Mouse (Mus musculus): ENCODE measurements at regions not wholly inside any gene's neighbourhood (a gene's known extent, or its start where the extent isn't known, plus 50 kb on each side); places are given as distances from the start of the nearest gene placed in this dataset.

DNA sequence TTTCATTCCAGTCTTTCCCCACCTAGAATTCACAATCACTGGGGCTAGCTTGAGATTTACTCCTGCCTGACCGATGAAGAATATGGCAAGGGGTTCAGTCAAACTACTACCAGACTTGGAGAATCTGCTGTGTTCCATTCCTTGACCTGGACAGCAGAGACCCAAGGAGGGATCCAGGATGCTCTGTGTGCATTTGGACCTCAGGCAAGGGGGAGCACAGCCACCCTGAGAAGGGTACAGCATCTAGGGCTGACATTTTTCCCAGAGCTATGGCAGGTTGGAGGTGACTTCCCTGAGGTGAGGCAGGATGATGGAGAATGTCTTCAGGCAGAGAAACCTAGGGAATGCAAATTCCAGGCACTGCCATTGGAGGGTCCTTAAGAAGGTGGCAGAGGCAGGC is 85.5 kb downstream of the Npepl1 start:
- Histone ChIP-seq H3K36me3 (ENCODE audit: control insufficient read depth, insufficient read depth) (no peaks in the 10 kb centered on the region), H3K4me3 (ENCODE audit: insufficient read depth, poor library complexity, severe bottlenecking) (no peak overlapping the region), H3ac (ENCODE audit: control insufficient read depth, insufficient read length, low read depth) (no peak overlapping the region), H3K27me3 (ENCODE audit: control insufficient read depth, insufficient read depth, insufficient read length) (peaks cover 4% of the 10 kb centered on the region), H3K79me3 (ENCODE audit: low read depth) (no peaks in the 10 kb centered on the region), H3K79me2 (ENCODE audit: control insufficient read depth, insufficient read depth) (no peaks in the 10 kb centered on the region)
- TF ChIP-seq MYOD1 (IDR thresholded peaks at IDR 0.05; ENCODE audit: control insufficient read depth, insufficient read length, low read depth) = no peak
- no peak for TF ChIP-seq CEBPB (IDR thresholded peaks at IDR 0.05; ENCODE audit: low read depth)
- no peak for TF ChIP-seq MAX (IDR thresholded peaks at IDR 0.05)
- TF ChIP-seq MYOG (IDR thresholded peaks at IDR 0.05; ENCODE audit: control insufficient read depth, extremely low read depth, insufficient read length) = no peak
- TF ChIP-seq FOSL1 (IDR thresholded peaks at IDR 0.05; ENCODE audit: insufficient read depth, low read length, poor library complexity, severe bottlenecking) = no peak
- no peak for TF ChIP-seq USF1 (IDR thresholded peaks at IDR 0.05; ENCODE audit: low read depth)
- TF ChIP-seq CTCF (IDR thresholded peaks at IDR 0.05; ENCODE audit: control insufficient read depth, insufficient read depth, insufficient read length) = no peak

DNA sequence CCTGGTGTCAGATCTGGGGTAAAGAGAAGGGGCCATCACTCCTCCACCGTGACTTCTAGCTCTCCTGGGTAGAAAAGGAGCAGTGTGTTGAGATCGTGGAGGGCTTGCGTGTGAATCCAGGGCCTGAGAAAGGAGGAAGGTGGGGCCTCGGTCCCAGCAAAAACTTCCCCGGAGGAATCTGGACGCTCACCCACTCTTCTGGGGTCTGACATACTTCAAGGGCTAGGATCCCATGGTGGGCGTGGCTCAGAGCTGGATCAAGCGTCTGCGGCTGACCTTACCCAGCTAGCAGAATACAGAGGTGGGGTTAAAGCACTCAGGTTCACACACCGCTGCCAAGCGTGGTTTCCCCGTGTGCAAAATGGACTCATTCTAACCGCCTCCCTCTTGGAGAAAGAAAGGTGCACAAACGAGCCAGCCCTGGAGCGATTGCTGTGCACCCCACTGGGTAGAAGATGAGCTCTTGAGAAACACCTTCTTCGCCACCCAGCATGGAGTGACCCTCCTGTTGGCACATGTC is 86.6 kb downstream of the Npepl1 start:
- Histone ChIP-seq H3K79me3 (ENCODE audit: low read depth) (no peaks in the 10 kb centered on the region), H3K79me2 (ENCODE audit: control insufficient read depth, insufficient read depth) (no peaks in the 10 kb centered on the region), H3K36me3 (ENCODE audit: control insufficient read depth, insufficient read depth) (no peaks in the 10 kb centered on the region), H3ac (ENCODE audit: control insufficient read depth, insufficient read length, low read depth) (no peak overlapping the region), H3K4me3 (ENCODE audit: insufficient read depth, poor library complexity, severe bottlenecking) (no peak overlapping the region), H3K27me3 (ENCODE audit: control insufficient read depth, insufficient read depth, insufficient read length) (peaks cover 4% of the 10 kb centered on the region)
- TF ChIP-seq FOSL1 (IDR thresholded peaks at IDR 0.05; ENCODE audit: insufficient read depth, low read length, poor library complexity, severe bottlenecking) (no peak), USF1 (IDR thresholded peaks at IDR 0.05; ENCODE audit: low read depth) (no peak), CTCF (IDR thresholded peaks at IDR 0.05; ENCODE audit: control insufficient read depth, insufficient read depth, insufficient read length) (no peak), MYOD1 (IDR thresholded peaks at IDR 0.05; ENCODE audit: control insufficient read depth, insufficient read length, low read depth) (no peak), MYOG (IDR thresholded peaks at IDR 0.05; ENCODE audit: control insufficient read depth, extremely low read depth, insufficient read length) (no peak)

DNA sequence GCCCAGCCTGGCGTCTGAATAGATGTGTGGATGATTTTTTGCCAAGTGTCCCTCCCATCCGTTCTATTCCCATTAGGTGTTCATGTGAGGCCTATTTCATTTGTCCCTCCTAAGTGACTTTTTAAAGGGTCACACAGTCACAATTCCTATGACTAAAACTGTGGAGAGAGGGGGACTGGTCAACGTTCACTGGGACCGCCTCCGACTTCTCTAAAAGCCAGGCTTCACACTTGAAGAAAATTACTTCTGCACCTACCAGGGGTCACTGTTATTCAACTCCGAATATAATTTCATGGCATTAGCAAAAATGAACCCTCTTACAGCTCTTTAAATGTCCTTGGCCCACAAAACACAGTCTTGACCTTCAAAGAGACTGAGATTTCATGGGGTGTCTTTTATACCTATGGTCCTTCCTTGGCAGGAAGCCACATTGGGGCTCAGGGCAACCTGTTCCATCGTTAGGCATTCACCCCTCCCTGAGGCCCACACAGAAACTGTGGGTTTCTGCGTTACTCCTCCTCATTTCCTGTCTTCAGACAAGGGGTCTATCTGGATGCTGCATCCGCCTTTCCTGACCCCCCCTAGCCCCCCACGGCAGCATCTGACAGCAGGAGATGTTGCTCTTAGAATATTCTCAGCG is 86.7 kb upstream of the Gnas start:
- TF ChIP-seq USF1 (IDR thresholded peaks at IDR 0.05; ENCODE audit: low read depth) = no peak
- TF ChIP-seq CTCF (IDR thresholded peaks at IDR 0.05; ENCODE audit: control insufficient read depth, insufficient read depth, insufficient read length) = no peak
- TF ChIP-seq MAX (IDR thresholded peaks at IDR 0.05) = no peak
- no peak for TF ChIP-seq MYOD1 (IDR thresholded peaks at IDR 0.05; ENCODE audit: control insufficient read depth, insufficient read length, low read depth)
- no peak for TF ChIP-seq MYOG (IDR thresholded peaks at IDR 0.05; ENCODE audit: control insufficient read depth, extremely low read depth, insufficient read length)
- TF ChIP-seq CEBPB (IDR thresholded peaks at IDR 0.05; ENCODE audit: low read depth) = no peak
- TF ChIP-seq FOSL1 (IDR thresholded peaks at IDR 0.05; ENCODE audit: insufficient read depth, low read length, poor library complexity, severe bottlenecking) = no peak
- Histone ChIP-seq H3ac (ENCODE audit: control insufficient read depth, insufficient read length, low read depth) (no peak overlapping the region), H3K79me3 (ENCODE audit: low read depth) (no peaks in the 10 kb centered on the region), H3K27me3 (ENCODE audit: control insufficient read depth, insufficient read depth, insufficient read length) (peaks cover 4% of the 10 kb centered on the region), H3K79me2 (ENCODE audit: control insufficient read depth, insufficient read depth) (no peaks in the 10 kb centered on the region), H3K36me3 (ENCODE audit: control insufficient read depth, insufficient read depth) (no peaks in the 10 kb centered on the region), H3K4me3 (ENCODE audit: insufficient read depth, poor library complexity, severe bottlenecking) (no peak overlapping the region)

DNA sequence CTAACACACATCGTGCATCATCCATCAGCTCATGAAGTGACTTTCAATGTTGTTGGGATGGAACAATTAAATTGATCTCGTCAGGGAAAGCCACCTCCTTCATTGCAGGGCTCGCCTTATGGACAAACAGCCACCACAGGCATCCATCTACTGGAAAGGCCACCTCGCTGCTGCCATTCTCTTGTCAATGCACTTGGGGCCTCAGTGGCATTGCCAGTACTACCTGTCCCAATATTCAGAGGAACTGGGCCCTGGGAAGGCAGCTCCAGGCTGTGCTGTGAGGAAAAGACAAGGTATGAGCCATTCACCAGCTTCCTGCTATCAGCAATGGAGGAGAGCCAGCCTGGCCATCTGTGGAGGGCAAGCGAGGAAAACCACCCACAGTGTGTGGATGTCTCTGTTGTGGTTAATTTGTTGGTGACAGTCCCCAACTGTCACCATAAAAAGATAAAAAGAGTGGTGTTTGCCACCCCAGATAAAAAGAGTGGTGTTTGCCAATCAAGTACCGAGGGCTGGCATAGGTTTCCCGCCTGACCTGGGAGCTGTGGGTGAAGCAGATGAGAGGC is 85.6 kb upstream of the Gnas start:
- Histone ChIP-seq H3ac (ENCODE audit: control insufficient read depth, insufficient read length, low read depth) (no peak overlapping the region), H3K4me3 (ENCODE audit: insufficient read depth, poor library complexity, severe bottlenecking) (no peak overlapping the region), H3K27me3 (ENCODE audit: control insufficient read depth, insufficient read depth, insufficient read length) (peaks cover 6% of the 10 kb centered on the region), H3K36me3 (ENCODE audit: control insufficient read depth, insufficient read depth) (no peaks in the 10 kb centered on the region), H3K79me2 (ENCODE audit: control insufficient read depth, insufficient read depth) (no peaks in the 10 kb centered on the region), H3K79me3 (ENCODE audit: low read depth) (no peaks in the 10 kb centered on the region)
- no peak for TF ChIP-seq MYOD1 (IDR thresholded peaks at IDR 0.05; ENCODE audit: control insufficient read depth, insufficient read length, low read depth)
- TF ChIP-seq CEBPB (IDR thresholded peaks at IDR 0.05; ENCODE audit: low read depth) = no peak
- no peak for TF ChIP-seq FOSL1 (IDR thresholded peaks at IDR 0.05; ENCODE audit: insufficient read depth, low read length, poor library complexity, severe bottlenecking)
- no peak for TF ChIP-seq CTCF (IDR thresholded peaks at IDR 0.05; ENCODE audit: control insufficient read depth, insufficient read depth, insufficient read length)
- no peak for TF ChIP-seq MAX (IDR thresholded peaks at IDR 0.05)
- no peak for TF ChIP-seq USF1 (IDR thresholded peaks at IDR 0.05; ENCODE audit: low read depth)
- TF ChIP-seq MYOG (IDR thresholded peaks at IDR 0.05; ENCODE audit: control insufficient read depth, extremely low read depth, insufficient read length) = no peak

DNA sequence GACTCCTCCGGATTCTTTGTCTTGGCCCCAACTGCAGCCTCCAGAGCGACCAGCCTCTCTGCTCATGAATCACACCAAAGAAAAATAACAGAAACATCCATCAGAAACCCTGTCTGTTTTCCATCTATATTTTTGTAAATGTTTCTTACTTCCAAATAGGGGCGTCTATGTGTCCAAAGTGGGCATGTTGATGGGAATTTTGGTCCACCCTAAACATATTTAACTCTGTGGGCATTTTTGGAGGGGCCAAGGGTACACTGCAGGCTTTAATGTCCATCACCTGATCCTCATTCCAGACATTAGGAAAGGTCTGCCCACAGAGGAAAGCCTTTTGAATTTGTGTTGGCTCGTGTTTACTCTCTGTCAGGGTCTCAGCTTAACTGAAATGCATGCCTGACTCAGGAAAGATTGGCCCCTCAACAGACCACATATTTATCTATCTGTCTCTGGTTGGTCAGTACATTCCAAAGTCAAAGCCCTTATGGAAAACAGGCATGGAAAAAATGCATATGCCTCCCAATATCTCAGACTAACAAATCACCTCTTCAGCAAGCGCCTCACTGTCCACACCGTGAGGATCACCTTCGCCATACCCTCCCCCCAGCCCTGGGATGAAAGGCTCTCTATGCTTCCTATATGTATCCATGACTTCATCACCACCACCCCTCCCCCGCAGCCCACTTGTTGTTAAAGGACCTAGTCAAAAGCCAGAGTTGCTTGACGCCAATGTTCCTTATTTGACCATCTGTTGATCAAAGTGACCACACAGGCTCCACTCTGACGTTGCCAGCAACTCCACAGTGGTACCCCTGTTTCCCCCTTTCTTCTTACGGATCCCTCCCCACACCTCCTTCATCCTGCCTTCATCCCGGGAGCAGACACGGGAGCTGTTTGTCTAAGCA is 83.9 kb upstream of the Gnas start:
- Histone ChIP-seq H3K79me2 (ENCODE audit: control insufficient read depth, insufficient read depth) (no peaks in the 10 kb centered on the region), H3ac (ENCODE audit: control insufficient read depth, insufficient read length, low read depth) (no peak overlapping the region), H3K27me3 (ENCODE audit: control insufficient read depth, insufficient read depth, insufficient read length) (peaks cover 8% of the 10 kb centered on the region), H3K79me3 (ENCODE audit: low read depth) (no peaks in the 10 kb centered on the region), H3K4me3 (ENCODE audit: insufficient read depth, poor library complexity, severe bottlenecking) (no peak overlapping the region), H3K36me3 (ENCODE audit: control insufficient read depth, insufficient read depth) (no peaks in the 10 kb centered on the region)
- TF ChIP-seq USF1 (IDR thresholded peaks at IDR 0.05; ENCODE audit: low read depth) (no peak), CEBPB (IDR thresholded peaks at IDR 0.05; ENCODE audit: low read depth) (no peak), MYOD1 (IDR thresholded peaks at IDR 0.05; ENCODE audit: control insufficient read depth, insufficient read length, low read depth) (no peak), MAX (IDR thresholded peaks at IDR 0.05) (no peak), MYOG (IDR thresholded peaks at IDR 0.05; ENCODE audit: control insufficient read depth, extremely low read depth, insufficient read length) (no peak), CTCF (IDR thresholded peaks at IDR 0.05; ENCODE audit: control insufficient read depth, insufficient read depth, insufficient read length) (no peak), FOSL1 (IDR thresholded peaks at IDR 0.05; ENCODE audit: insufficient read depth, low read length, poor library complexity, severe bottlenecking) (no peak)
